Mouse (Mus musculus) lung, postnatal 36 days (tissue): Measurements from ENCODE around the gene Fam131a.

Source experiments
- DNase-seq: peaks from one replicate; pipeline ENCODE4 v3.0.0; 2022; ENCODE audit warnings: mixed read lengths

Gene Fam131a

GRCm38 (mm10) chr16:20699266-20699665 is 6.2 kb downstream of the Fam131a start:
- DNase-seq: no peak

- DNase-seq: no peak
These were observed 7.0 kb downstream of the Fam131a start for GRCm38 (mm10) chr16:20700036-20700435.

- DNase-seq: no peak
These were observed 8.3 kb downstream of the Fam131a start for GRCm38 (mm10) chr16:20701316-20701715.

GRCm38 (mm10) chr16:20701729-20702521 is 8.9 kb downstream of the Fam131a start:
- no peak for DNase-seq

GRCm38 (mm10) chr16:20702522-20702893 is 9.5 kb downstream of the Fam131a start:
- DNase-seq: peak; percentile 69

- no peak for DNase-seq
These were observed 10.0 kb downstream of the Fam131a start for GRCm38 (mm10) chr16:20703071-20703470.

GRCm38 (mm10) chr16:20703699-20704400 is 10.8 kb downstream of the Fam131a start:
- DNase-seq: no peak

GRCm38 (mm10) chr16:20705786-20706185 is 12.7 kb downstream of the Fam131a start:
- no peak for DNase-seq

GRCm38 (mm10) chr16:20706407-20707055 is 13.5 kb downstream of the Fam131a start:
- DNase-seq: no peak

- no peak for DNase-seq
These were observed 15.3 kb downstream of the Fam131a start for GRCm38 (mm10) chr16:20708220-20708938.

- DNase-seq: peak; percentile 47
These were observed 16.1 kb downstream of the Fam131a start for GRCm38 (mm10) chr16:20708939-20709734.

GRCm38 (mm10) chr16:20710370-20710769 is 17.3 kb downstream of the Fam131a start:
- no peak for DNase-seq

GRCm38 (mm10) chr16:20710810-20711209 is 17.8 kb downstream of the Fam131a start:
- DNase-seq: no peak

GRCm38 (mm10) chr16:20712190-20712589 is 19.1 kb downstream of the Fam131a start:
- DNase-seq: no peak

GRCm38 (mm10) chr16:20712889-20713288 is 19.8 kb downstream of the Fam131a start:
- no peak for DNase-seq

- no peak for DNase-seq
These were observed 21.5 kb downstream of the Fam131a start for GRCm38 (mm10) chr16:20714307-20715080.

- DNase-seq: no peak
These were observed 22.1 kb downstream of the Fam131a start for GRCm38 (mm10) chr16:20715161-20715560.

GRCm38 (mm10) chr16:20715566-20715965 is 22.5 kb downstream of the Fam131a start:
- no peak for DNase-seq

GRCm38 (mm10) chr16:20715976-20716840 is 23.2 kb downstream of the Fam131a start:
- peak; percentile 72 for DNase-seq

GRCm38 (mm10) chr16:20716841-20717180 is 23.8 kb downstream of the Fam131a start:
- no peak for DNase-seq
